Mouse (Mus musculus): ENCODE measurements around the gene Olfr644. TPM values are rescaled to one million over a fixed set of nuclear protein-coding genes. Genes with fewer than 3 reads are reported as not detected.

The Olfr644 gene
- polyA plus RNA-seq (2015; fragmentation: Nextera tagmentation; extraction: Ambion mirVana): not detected in 2 replicates

DNA sequence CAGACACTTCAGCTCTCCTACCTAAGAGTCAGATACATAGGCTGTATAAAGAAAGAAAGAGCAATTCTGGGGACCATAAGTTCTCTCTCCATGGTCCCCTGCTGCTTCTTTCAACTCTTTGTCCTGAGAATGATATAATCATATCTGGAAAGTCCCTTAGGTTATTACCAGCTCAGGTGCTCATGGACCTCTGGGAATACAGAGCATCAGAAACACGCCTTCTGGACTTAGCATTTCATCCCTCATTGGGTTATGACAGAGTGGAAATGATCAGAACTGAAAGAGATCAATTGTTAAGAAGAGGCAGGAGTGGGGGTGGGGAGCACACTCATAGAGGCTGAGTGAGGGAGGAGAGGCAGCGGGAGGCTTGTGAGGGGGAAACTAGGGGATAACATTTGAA is at the start of gene Olfr644:
Gene Olfr644 (minus strand): TSS at position 101 of the 400 bp plus-strand sequence.
- 71% methylated on average over 2 of the region's 2 CpGs for WGBS
- no peak for TF ChIP-seq CTCF (IDR thresholded peaks at IDR 0.05; ENCODE audit: low read depth)
- no peaks in the 10 kb centered on the region for H3K36me3 ChIP-seq (ENCODE audit: control insufficient read depth, insufficient read depth)
- no peaks in the 10 kb centered on the region for H3K27me3 ChIP-seq (replicated peaks; ENCODE audit: control insufficient read depth, insufficient read depth, low read length)
- no peaks in the 10 kb centered on the region for H3K9me3 ChIP-seq (ENCODE audit: control insufficient read depth)
- no peak within 1 kb of the TSS for H3K9ac ChIP-seq (ENCODE audit: low read depth, low read length)
- no peaks in the 10 kb centered on the region for H3K4me1 ChIP-seq (replicated peaks; ENCODE audit: control insufficient read depth, insufficient read depth, low read length)
- no peak within 1 kb of the TSS for H3K27ac ChIP-seq (ENCODE audit: low read depth, low read length)
- ATAC-seq: no peak
- no peak within 1 kb of the TSS for H3K4me3 ChIP-seq (ENCODE audit: low read depth, low read length)
- H3K4me2 ChIP-seq (replicated peaks; ENCODE audit: low read depth): no peak within 1 kb of the TSS

DNA sequence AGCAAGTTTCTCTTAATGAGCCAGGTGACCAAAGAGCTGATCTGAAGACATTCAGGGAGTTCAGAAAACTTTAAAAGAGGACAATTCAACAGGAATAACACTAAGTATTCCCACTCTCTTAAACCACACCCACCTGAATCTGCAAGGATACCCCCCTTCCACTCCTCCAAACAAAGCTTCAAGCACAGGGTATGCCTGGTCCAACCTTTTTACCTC is 33.0 kb upstream of the Olfr644 start, which contains the start of gene Olfr646:
Gene Olfr646 (plus strand): TSS at position 117 of the 216 bp plus-strand sequence.
- H3K36me3 ChIP-seq (ENCODE audit: control insufficient read depth, insufficient read depth): no peaks in the 10 kb centered on the region
- H3K9me3 ChIP-seq (ENCODE audit: control insufficient read depth): no peaks in the 10 kb centered on the region
- no peak for ATAC-seq

DNA sequence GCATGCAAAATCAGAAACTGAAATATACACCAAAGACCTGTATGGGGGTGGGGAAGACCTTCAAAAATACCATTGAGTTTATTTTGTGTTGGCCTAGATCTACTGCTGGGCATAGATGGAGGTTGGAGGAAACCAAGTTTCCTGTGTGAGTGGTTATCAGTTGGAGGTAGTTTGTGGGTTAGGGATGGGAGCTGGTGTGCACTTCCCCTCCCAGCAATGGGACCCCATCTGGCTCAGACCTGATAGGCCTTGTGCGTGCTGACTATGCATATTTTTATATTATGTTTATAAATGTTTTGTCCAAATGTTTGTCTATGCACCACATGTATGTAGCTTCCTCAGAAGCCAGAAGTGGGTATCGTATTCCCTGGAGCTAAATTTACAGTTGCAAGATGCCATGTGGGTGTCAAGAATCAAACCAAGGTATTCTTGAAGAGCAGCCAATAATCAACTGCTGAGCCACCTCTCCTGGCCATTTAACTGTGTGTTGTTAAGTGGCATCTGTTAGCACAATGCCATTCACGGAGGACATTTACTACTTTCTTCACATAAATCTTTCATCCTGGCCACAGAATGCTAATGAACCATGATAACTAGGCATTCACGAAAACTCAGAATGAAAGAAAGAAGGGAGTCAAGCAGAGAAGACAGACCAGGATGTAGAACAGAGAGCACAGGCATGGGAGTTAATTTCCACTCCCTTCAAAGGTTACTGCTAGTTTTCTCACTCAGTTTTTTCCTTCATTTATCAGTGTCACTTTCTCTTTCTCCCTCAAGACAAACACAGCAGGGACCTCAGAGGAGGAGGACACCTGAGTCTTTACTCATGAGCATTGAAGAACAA is 32.5 kb upstream of the Olfr644 start:
- no peaks in the 10 kb centered on the region for H3K36me3 ChIP-seq (ENCODE audit: control insufficient read depth, insufficient read depth)
- no peaks in the 10 kb centered on the region for H3K4me1 ChIP-seq (replicated peaks; ENCODE audit: control insufficient read depth, insufficient read depth, low read length)
- WGBS: 48% methylated on average over 4 of the region's 4 CpGs
- H3K9ac ChIP-seq (ENCODE audit: low read depth, low read length): no peak overlapping the region
- H3K4me3 ChIP-seq (ENCODE audit: low read depth, low read length): no peak overlapping the region
- TF ChIP-seq CTCF (IDR thresholded peaks at IDR 0.05; ENCODE audit: low read depth): no peak
- H3K9me3 ChIP-seq (ENCODE audit: control insufficient read depth): no peaks in the 10 kb centered on the region
- H3K27ac ChIP-seq (ENCODE audit: low read depth, low read length): no peak overlapping the region
- H3K27me3 ChIP-seq (replicated peaks; ENCODE audit: control insufficient read depth, insufficient read depth, low read length): no peaks in the 10 kb centered on the region
- no peak overlapping the region for H3K4me2 ChIP-seq (replicated peaks; ENCODE audit: low read depth)
- ATAC-seq: no peak

More for the DNA sequence above, 33.0 kb upstream of the Olfr644 start, which contains the start of gene Olfr646:
- H3K4me2 ChIP-seq (replicated peaks; ENCODE audit: low read depth): no peak within 1 kb of the TSS
- H3K27ac ChIP-seq (ENCODE audit: low read depth, low read length): no peak within 1 kb of the TSS
- H3K4me3 ChIP-seq (ENCODE audit: low read depth, low read length): no peak within 1 kb of the TSS
- H3K27me3 ChIP-seq (replicated peaks; ENCODE audit: control insufficient read depth, insufficient read depth, low read length): no peaks in the 10 kb centered on the region
- no peak for TF ChIP-seq CTCF (IDR thresholded peaks at IDR 0.05; ENCODE audit: low read depth)
- no peak within 1 kb of the TSS for H3K9ac ChIP-seq (ENCODE audit: low read depth, low read length)
- no peaks in the 10 kb centered on the region for H3K4me1 ChIP-seq (replicated peaks; ENCODE audit: control insufficient read depth, insufficient read depth, low read length)

DNA sequence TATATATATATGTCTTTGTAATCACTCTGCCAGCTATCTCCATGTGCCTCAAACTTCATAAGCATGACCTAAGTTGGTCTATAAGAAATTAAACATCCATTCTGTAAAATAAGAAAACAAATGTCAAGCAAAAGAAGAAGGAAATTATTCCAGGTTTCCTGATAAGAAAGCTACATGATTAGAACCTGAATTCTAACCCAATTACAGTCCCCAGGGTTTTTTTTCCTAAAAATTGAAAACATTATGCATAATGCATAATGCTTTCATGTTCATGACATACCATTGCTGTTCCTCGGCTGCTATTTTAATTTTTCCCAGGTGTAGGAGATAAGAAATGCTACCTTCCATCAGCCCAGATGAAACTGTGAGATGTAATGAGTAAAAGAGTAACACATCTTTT is 13.7 kb upstream of the Olfr644 start, which contains the start of gene Olfr645:
Gene Olfr645 (minus strand): TSS at position 101 of the 400 bp plus-strand sequence.
- TF ChIP-seq CTCF (IDR thresholded peaks at IDR 0.05; ENCODE audit: low read depth): no peak

DNA sequence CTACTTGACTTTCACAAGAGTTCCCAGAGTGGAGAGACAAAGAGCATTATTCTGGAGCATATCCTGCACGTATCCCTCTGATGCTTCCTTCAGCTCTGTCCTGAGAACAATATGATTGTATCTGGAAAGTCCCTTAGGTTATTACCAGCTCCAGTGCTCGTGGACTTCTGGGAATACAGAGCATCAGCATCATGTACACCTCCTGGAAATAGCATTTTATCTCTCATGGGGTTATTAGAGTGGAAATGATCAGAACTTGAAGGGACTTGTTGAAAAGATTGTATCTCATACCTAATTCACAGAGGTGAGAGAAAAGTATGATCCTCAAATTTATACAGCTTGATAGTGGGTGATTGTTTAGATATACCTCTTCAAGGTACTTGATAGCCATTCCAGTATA is 10.3 kb downstream of the Olfr644 start, which contains the start of gene 4930516K23Rik:
Gene 4930516K23Rik (minus strand): TSS at position 101 of the 400 bp plus-strand sequence.
- Histone ChIP-seq H3K36me3 (ENCODE audit: control insufficient read depth, insufficient read depth) (no peaks in the 10 kb centered on the region), H3K27ac (ENCODE audit: low read depth, low read length) (no peak within 1 kb of the TSS), H3K4me1 (replicated peaks; ENCODE audit: control insufficient read depth, insufficient read depth, low read length) (no peaks in the 10 kb centered on the region), H3K27me3 (replicated peaks; ENCODE audit: control insufficient read depth, insufficient read depth, low read length) (no peaks in the 10 kb centered on the region), H3K9me3 (ENCODE audit: control insufficient read depth) (no peaks in the 10 kb centered on the region), H3K9ac (ENCODE audit: low read depth, low read length) (no peak within 1 kb of the TSS), H3K4me3 (ENCODE audit: low read depth, low read length) (no peak within 1 kb of the TSS), H3K4me2 (replicated peaks; ENCODE audit: low read depth) (no peak within 1 kb of the TSS)
- WGBS: 54% methylated on average over 2 of the region's 2 CpGs
- ATAC-seq: no peak
- no peak for TF ChIP-seq CTCF (IDR thresholded peaks at IDR 0.05; ENCODE audit: low read depth)

More for the DNA sequence above, 13.7 kb upstream of the Olfr644 start, which contains the start of gene Olfr645:
- Histone ChIP-seq H3K36me3 (ENCODE audit: control insufficient read depth, insufficient read depth) (no peaks in the 10 kb centered on the region), H3K27me3 (replicated peaks; ENCODE audit: control insufficient read depth, insufficient read depth, low read length) (no peaks in the 10 kb centered on the region), H3K27ac (ENCODE audit: low read depth, low read length) (no peak within 1 kb of the TSS), H3K4me1 (replicated peaks; ENCODE audit: control insufficient read depth, insufficient read depth, low read length) (no peaks in the 10 kb centered on the region), H3K9me3 (ENCODE audit: control insufficient read depth) (no peaks in the 10 kb centered on the region), H3K4me2 (replicated peaks; ENCODE audit: low read depth) (no peak within 1 kb of the TSS), H3K9ac (ENCODE audit: low read depth, low read length) (no peak within 1 kb of the TSS), H3K4me3 (ENCODE audit: low read depth, low read length) (no peak within 1 kb of the TSS)
- WGBS: 76% methylated on average over 1 of the region's 1 CpGs
- ATAC-seq: no peak

DNA sequence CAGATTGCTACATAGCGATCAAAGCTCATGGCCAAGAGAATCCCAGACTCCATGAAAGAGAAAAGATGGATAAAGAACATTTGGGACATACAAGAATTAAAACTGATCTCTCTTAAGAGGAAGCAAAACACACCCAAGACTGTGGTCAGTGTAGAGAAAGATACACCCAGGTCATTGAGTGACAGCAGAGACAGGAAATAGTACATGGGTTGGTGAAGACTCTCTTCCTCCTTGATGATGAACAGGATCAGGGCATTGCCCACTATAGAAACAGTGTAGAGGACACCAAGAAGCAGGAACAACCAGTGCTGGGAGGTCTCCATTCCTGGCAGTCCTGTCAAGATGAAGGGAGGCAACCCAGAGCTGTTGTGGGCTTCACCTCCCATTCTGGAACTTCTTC is 12.5 kb downstream of the Olfr644 start:
- Histone ChIP-seq H3K27ac (ENCODE audit: low read depth, low read length) (no peak overlapping the region), H3K9ac (ENCODE audit: low read depth, low read length) (no peak overlapping the region), H3K4me2 (replicated peaks; ENCODE audit: low read depth) (no peak overlapping the region), H3K27me3 (replicated peaks; ENCODE audit: control insufficient read depth, insufficient read depth, low read length) (no peaks in the 10 kb centered on the region), H3K4me3 (ENCODE audit: low read depth, low read length) (no peak overlapping the region), H3K9me3 (ENCODE audit: control insufficient read depth) (no peaks in the 10 kb centered on the region), H3K36me3 (ENCODE audit: control insufficient read depth, insufficient read depth) (no peaks in the 10 kb centered on the region), H3K4me1 (replicated peaks; ENCODE audit: control insufficient read depth, insufficient read depth, low read length) (no peaks in the 10 kb centered on the region)
- ATAC-seq: no peak
- no peak for TF ChIP-seq CTCF (IDR thresholded peaks at IDR 0.05; ENCODE audit: low read depth)
- 95% methylated on average over 1 of the region's 1 CpGs for WGBS

Data from intestine, postnatal 0 days (tissue).